In the genomic region with DNA sequence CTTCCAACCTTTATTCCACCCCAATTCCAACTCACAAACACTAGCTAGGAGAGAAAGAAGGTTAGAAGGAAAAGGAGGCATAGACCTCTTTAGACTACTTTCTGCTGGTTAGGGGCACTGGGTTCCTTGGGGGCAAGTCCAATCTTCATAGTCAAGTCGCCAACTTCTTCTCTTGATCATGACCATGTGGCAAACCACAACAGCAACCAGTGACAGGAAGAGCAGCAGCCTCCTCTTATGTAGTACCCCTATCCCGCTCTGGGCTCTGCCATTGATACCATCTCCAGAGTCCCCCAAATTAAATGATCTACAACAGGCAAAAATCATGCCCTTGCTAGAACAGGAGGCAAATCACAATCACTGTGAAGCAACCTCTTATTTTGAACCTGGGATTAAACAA, we compare ENCODE assay signal across 18 mouse cellular contexts. TPM values are rescaled to one million over a fixed set of nuclear protein-coding genes. Genes with fewer than 3 reads are reported as not detected.
"Had no signal": no experiment of that assay in that cellular context is flagged by ENCODE, and none has a peak within 500 bp of the region (broad histone marks: within the 10 kb centered on the region; RNA-seq: fewer than 3 reads in every experiment).

No protein-coding gene starts in this region.

- DNase-seq: liver; liver, embryonic 13.5 days had no signal

- ATAC-seq: liver, embryonic 12.5 days; liver, postnatal 0 days; lung, postnatal 0 days; midbrain, embryonic 15.5 days; midbrain, embryonic 16.5 days had no signal

RNA-seq across cellular contexts. Expression of a gene that starts 3.6 kb away (rescaled TPM):
- total RNA-seq: left cerebral cortex, postnatal 10 days; left cerebral cortex, postnatal 14 days; left cerebral cortex, postnatal 25 days; left cerebral cortex, postnatal 36 days; left cerebral cortex, postnatal 4 days; megakaryocyte progenitor cell, adult 5-6 weeks; megakaryocyte-erythroid progenitor cell, adult 5-6 weeks; midbrain, postnatal 0 days had no signal

RNA-seq across cellular contexts. Expression of a gene that starts 8.4 kb away (rescaled TPM):
- total RNA-seq: left cerebral cortex, postnatal 10 days; left cerebral cortex, postnatal 14 days; left cerebral cortex, postnatal 25 days; left cerebral cortex, postnatal 36 days; left cerebral cortex, postnatal 4 days; liver, adult 2 months; megakaryocyte progenitor cell, adult 5-6 weeks; megakaryocyte, adult 5-6 weeks; megakaryocyte-erythroid progenitor cell, adult 5-6 weeks; monocyte, adult 5-6 weeks had no signal

RNA-seq across cellular contexts. Expression of a gene that starts 38.2 kb away (rescaled TPM):
- total RNA-seq: left cerebral cortex, postnatal 4 days; liver, adult 2 months; megakaryocyte progenitor cell, adult 5-6 weeks; megakaryocyte, adult 5-6 weeks; megakaryocyte-erythroid progenitor cell, adult 5-6 weeks; monocyte, adult 5-6 weeks had no signal
